ENCODE assay signal across 11 mouse cellular contexts in genomic region chr5:149272535-149272934, GRCm38 (mm10). TPM values are rescaled to one million over a fixed set of nuclear protein-coding genes. Genes with fewer than 3 reads are reported as not detected.
DNase-seq lines count a peak whose midpoint lies in the region; ATAC-seq and TF ChIP-seq lines count a peak whose summit lies in the region.
"Had no signal": no experiment of that assay in that cellular context is flagged by ENCODE, and none has a peak within 500 bp of the region (broad histone marks: within the 10 kb centered on the region; RNA-seq: fewer than 3 reads in every experiment).

No protein-coding gene starts in this region.

- H3K27ac ChIP-seq in kidney, adult 2 months (ENCODE audit: insufficient read depth, low read depth, low read length) = no peak overlapping the region
- no peak overlapping the region for H3K27ac ChIP-seq in lung, embryonic 14.5 days (ENCODE audit: low read depth)
- no peak overlapping the region for H3K27ac ChIP-seq in midbrain, embryonic 13.5 days
- H3K27ac ChIP-seq in midbrain, embryonic 16.5 days (ENCODE audit: low read length) = no peak overlapping the region
- H3K27ac ChIP-seq: kidney, embryonic 15.5 days; midbrain, embryonic 12.5 days had no signal

- H3K4me3 ChIP-seq in kidney, adult 2 months (ENCODE audit: insufficient read depth, low read depth, low read length) = no peak overlapping the region
- H3K4me3 ChIP-seq in lung, embryonic 14.5 days (ENCODE audit: low read depth, low read length) = no peak overlapping the region
- H3K4me3 ChIP-seq in midbrain, embryonic 13.5 days (replicated peaks) = no peak overlapping the region
- H3K4me3 ChIP-seq in midbrain, embryonic 16.5 days (ENCODE audit: low read depth, low read length) = no peak overlapping the region
- H3K4me3 ChIP-seq: kidney, embryonic 15.5 days; midbrain, embryonic 12.5 days had no signal

- H3K4me1 ChIP-seq in kidney, adult 2 months (ENCODE audit: control insufficient read depth, insufficient read depth, low read length) = no peaks in the 10 kb centered on the region
- no peaks in the 10 kb centered on the region for H3K4me1 ChIP-seq in lung, embryonic 14.5 days (ENCODE audit: insufficient read depth)
- H3K4me1 ChIP-seq in midbrain, embryonic 13.5 days (replicated peaks) = no peaks in the 10 kb centered on the region
- H3K4me1 ChIP-seq in midbrain, embryonic 16.5 days (ENCODE audit: control insufficient read depth, insufficient read depth, low read length) = no peaks in the 10 kb centered on the region
- H3K4me1 ChIP-seq: midbrain, embryonic 12.5 days had no signal

- H3K4me2 ChIP-seq in lung, embryonic 14.5 days = no peak overlapping the region
- no peak overlapping the region for H3K4me2 ChIP-seq in midbrain, embryonic 13.5 days (replicated peaks)
- H3K4me2 ChIP-seq in midbrain, embryonic 16.5 days (ENCODE audit: low read length) = no peak overlapping the region
- H3K4me2 ChIP-seq: kidney, embryonic 15.5 days; midbrain, embryonic 12.5 days had no signal

- no peak for TF ChIP-seq POLR2A in kidney, adult 2 months (IDR thresholded peaks at IDR 0.05; ENCODE audit: low read depth, low read length)

- peak; percentile 23 for DNase-seq in kidney, adult 2 months
- no peak for DNase-seq in kidney, postnatal 25 days
- peak; percentile 37 for DNase-seq in brain, adult 2 months (ENCODE audit: low read depth, low spot score)
- DNase-seq in lung, embryonic 14.5 days = peak; percentile 43
- peak; percentile 41 for DNase-seq in skeletal muscle tissue, adult 2 months (ENCODE audit: low read depth, low spot score)
- DNase-seq in neural tube, embryonic 10.5 days (ENCODE audit: extremely low spot score, low spot score) = no peak
- DNase-seq: cerebellum, adult 18-20 months had no signal

- no peaks in the 10 kb centered on the region for H3K27me3 ChIP-seq in kidney, adult 2 months (replicated peaks; ENCODE audit: control insufficient read depth, insufficient read depth, low read length)
- no peaks in the 10 kb centered on the region for H3K27me3 ChIP-seq in lung, embryonic 14.5 days (ENCODE audit: insufficient read depth, low read length)
- no peaks in the 10 kb centered on the region for H3K27me3 ChIP-seq in midbrain, embryonic 13.5 days
- no peaks in the 10 kb centered on the region for H3K27me3 ChIP-seq in midbrain, embryonic 16.5 days (ENCODE audit: control insufficient read depth, insufficient read depth, low read depth, low read length)
- H3K27me3 ChIP-seq: kidney, embryonic 15.5 days; midbrain, embryonic 12.5 days had no signal

- no peak for TF ChIP-seq CTCF in kidney, adult 2 months (conservative IDR thresholded peaks at IDR 0.05; ENCODE audit: insufficient read depth, insufficient read length, low read depth, low read length)
- TF ChIP-seq CTCF in lung, embryonic 14.5 days (IDR thresholded peaks at IDR 0.05; ENCODE audit: low read depth) = no peak

- no peak for ATAC-seq in lung, embryonic 14.5 days (ENCODE audit: insufficient read depth)
- no peak for ATAC-seq in midbrain, embryonic 13.5 days
- no peak for ATAC-seq in midbrain, embryonic 16.5 days

- WGBS in kidney, adult 2 months = 66% methylated on average over 4 of the region's 4 CpGs
- WGBS in lung, embryonic 14.5 days = 54% methylated on average over 4 of the region's 4 CpGs
- 84% methylated on average over 4 of the region's 4 CpGs for WGBS in midbrain, embryonic 13.5 days
- 90% methylated on average over 4 of the region's 4 CpGs for WGBS in midbrain, embryonic 16.5 days

- no peaks in the 10 kb centered on the region for H3K36me3 ChIP-seq in kidney, adult 2 months (ENCODE audit: control insufficient read depth, insufficient read depth, low read length)
- H3K36me3 ChIP-seq in lung, embryonic 14.5 days (ENCODE audit: insufficient read depth) = no peaks in the 10 kb centered on the region
- H3K36me3 ChIP-seq in midbrain, embryonic 13.5 days = no peaks in the 10 kb centered on the region
- no peaks in the 10 kb centered on the region for H3K36me3 ChIP-seq in midbrain, embryonic 16.5 days (ENCODE audit: control insufficient read depth, insufficient read depth, low read length)
- H3K36me3 ChIP-seq: kidney, embryonic 15.5 days; midbrain, embryonic 12.5 days had no signal

- H3K9ac ChIP-seq in lung, embryonic 14.5 days = no peak overlapping the region
- no peak overlapping the region for H3K9ac ChIP-seq in midbrain, embryonic 13.5 days (replicated peaks)
- no peak overlapping the region for H3K9ac ChIP-seq in midbrain, embryonic 16.5 days (ENCODE audit: low read depth, low read length)
- H3K9ac ChIP-seq: kidney, embryonic 15.5 days; midbrain, embryonic 12.5 days had no signal

- no peaks in the 10 kb centered on the region; the same call in 1 of the 2 replicates for H3K9me3 ChIP-seq in lung, embryonic 14.5 days (ENCODE audit: low read depth, low read length)
- no peaks in the 10 kb centered on the region for H3K9me3 ChIP-seq in midbrain, embryonic 13.5 days
- 0 out of 2 replicates have a peak, but pooled peaks cover 2% of the 10 kb centered on the region for H3K9me3 ChIP-seq in midbrain, embryonic 16.5 days (replicated peaks; ENCODE audit: control insufficient read depth, low read length, poor library complexity, severe bottlenecking)
- H3K9me3 ChIP-seq: midbrain, embryonic 12.5 days had no signal

RNA-seq across cellular contexts. Expression of gene Alox5ap, which starts 8.0 kb away (rescaled TPM):
- 12.7 and 15.8 TPM in 2 replicates for polyA plus RNA-seq in kidney, adult 2 months (2012; rRNA removed)
- polyA plus RNA-seq in lung, embryonic 14.5 days (2014; fragmentation: Nextera tagmentation; extraction: Ambion mirVana) = 9.3 and 20.5 TPM in 2 replicates
- polyA plus RNA-seq in midbrain, embryonic 13.5 days (2015; fragmentation: Nextera tagmentation; extraction: Ambion mirVana) = 8.6 and 9.1 TPM in 2 replicates
- polyA plus RNA-seq in midbrain, embryonic 16.5 days (2015; fragmentation: Nextera tagmentation; extraction: Ambion mirVana) = 9.3 and 12.6 TPM in 2 replicates

Comparison
In these comparisons a context has a peak if more than half of its experiments do, and no peak if none do; other contexts are left out.
1. DNase-seq: peak in kidney, adult 2 months (single experiment), brain, adult 2 months (single experiment), lung, embryonic 14.5 days (single experiment) and skeletal muscle tissue, adult 2 months (single experiment); none in kidney, postnatal 25 days (0 of 2) and neural tube, embryonic 10.5 days (single experiment).